Mouse (Mus musculus): ENCODE data around the gene Kif2a. TPM values are rescaled to one million over a fixed set of nuclear protein-coding genes. Genes with fewer than 3 reads are reported as not detected.
"Not testable (repeated sequence)": the region's sequence is repeated elsewhere in the genome, so short reads cannot be mapped to it uniquely, and the experiment has no call there.

Gene Kif2a
- polyA plus RNA-seq, 1 experiment: 21.7 TPM

- Histone ChIP-seq H3K4me3 (ENCODE audit: insufficient read depth, poor library complexity, severe bottlenecking) (no peak overlapping the region), H3K27me3 (ENCODE audit: control insufficient read depth, insufficient read depth, insufficient read length) (no peaks in the 10 kb centered on the region), H3K36me3 (ENCODE audit: control insufficient read depth, insufficient read depth) (peaks cover 22% of the 10 kb centered on the region), H3K79me2 (ENCODE audit: control insufficient read depth, insufficient read depth) (peaks cover 100% of the 10 kb centered on the region), H3ac (ENCODE audit: control insufficient read depth, insufficient read length, low read depth) (no peak overlapping the region), H3K79me3 (ENCODE audit: low read depth) (peaks cover 97% of the 10 kb centered on the region)
- TF ChIP-seq MYOD1 (IDR thresholded peaks at IDR 0.05; ENCODE audit: control insufficient read depth, insufficient read length, low read depth): no peak
- no peak for TF ChIP-seq MYOG (IDR thresholded peaks at IDR 0.05; ENCODE audit: control insufficient read depth, extremely low read depth, insufficient read length)
- TF ChIP-seq CTCF (IDR thresholded peaks at IDR 0.05; ENCODE audit: control insufficient read depth, insufficient read depth, insufficient read length): no peak
- no peak for TF ChIP-seq CEBPB (IDR thresholded peaks at IDR 0.05; ENCODE audit: low read depth)
- no peak for TF ChIP-seq MAX (IDR thresholded peaks at IDR 0.05)
- TF ChIP-seq USF1 (IDR thresholded peaks at IDR 0.05; ENCODE audit: low read depth): no peak
- TF ChIP-seq FOSL1 (IDR thresholded peaks at IDR 0.05; ENCODE audit: insufficient read depth, low read length, poor library complexity, severe bottlenecking): no peak
These were observed 23.9 kb downstream of the Kif2a start for GRCm38 (mm10) chr13:106998026-106998425.

GRCm38 (mm10) chr13:106997557-106997956 is 24.4 kb downstream of the Kif2a start:
- not testable (repeated sequence) for H3K4me3 ChIP-seq (ENCODE audit: insufficient read depth, poor library complexity, severe bottlenecking); H3ac ChIP-seq (ENCODE audit: control insufficient read depth, insufficient read length, low read depth); H3K27me3 ChIP-seq (ENCODE audit: control insufficient read depth, insufficient read depth, insufficient read length)
- Histone ChIP-seq H3K36me3 (ENCODE audit: control insufficient read depth, insufficient read depth) (peaks cover 26% of the 10 kb centered on the region), H3K79me3 (ENCODE audit: low read depth) (peaks cover 94% of the 10 kb centered on the region), H3K79me2 (ENCODE audit: control insufficient read depth, insufficient read depth) (peaks cover 100% of the 10 kb centered on the region)

GRCm38 (mm10) chr13:106996891-106997290 is 25.0 kb downstream of the Kif2a start:
- Histone ChIP-seq H3K27me3 (ENCODE audit: control insufficient read depth, insufficient read depth, insufficient read length) (no peaks in the 10 kb centered on the region), H3ac (ENCODE audit: control insufficient read depth, insufficient read length, low read depth) (no peak overlapping the region), H3K79me2 (ENCODE audit: control insufficient read depth, insufficient read depth) (peaks cover 100% of the 10 kb centered on the region), H3K4me3 (ENCODE audit: insufficient read depth, poor library complexity, severe bottlenecking) (no peak overlapping the region), H3K36me3 (ENCODE audit: control insufficient read depth, insufficient read depth) (peaks cover 33% of the 10 kb centered on the region), H3K79me3 (ENCODE audit: low read depth) (peaks cover 89% of the 10 kb centered on the region)
- TF ChIP-seq USF1 (IDR thresholded peaks at IDR 0.05; ENCODE audit: low read depth) (no peak), CEBPB (IDR thresholded peaks at IDR 0.05; ENCODE audit: low read depth) (no peak), MYOD1 (IDR thresholded peaks at IDR 0.05; ENCODE audit: control insufficient read depth, insufficient read length, low read depth) (no peak)

GRCm38 (mm10) chr13:106961496-106961895 is 60.4 kb downstream of the Kif2a start:
- no peak overlapping the region for H3ac ChIP-seq (ENCODE audit: control insufficient read depth, insufficient read length, low read depth)
- TF ChIP-seq FOSL1 (IDR thresholded peaks at IDR 0.05; ENCODE audit: insufficient read depth, low read length, poor library complexity, severe bottlenecking) (no peak), CEBPB (IDR thresholded peaks at IDR 0.05; ENCODE audit: low read depth) (no peak), MYOG (IDR thresholded peaks at IDR 0.05; ENCODE audit: control insufficient read depth, extremely low read depth, insufficient read length) (no peak), USF1 (IDR thresholded peaks at IDR 0.05; ENCODE audit: low read depth) (no peak), MYOD1 (IDR thresholded peaks at IDR 0.05; ENCODE audit: control insufficient read depth, insufficient read length, low read depth) (no peak), CTCF (IDR thresholded peaks at IDR 0.05; ENCODE audit: control insufficient read depth, insufficient read depth, insufficient read length) (no peak), MAX (IDR thresholded peaks at IDR 0.05) (no peak)
- H3K27me3 ChIP-seq (ENCODE audit: control insufficient read depth, insufficient read depth, insufficient read length): no peaks in the 10 kb centered on the region
- H3K79me2 ChIP-seq (ENCODE audit: control insufficient read depth, insufficient read depth): peaks cover 4% of the 10 kb centered on the region
- peaks cover 80% of the 10 kb centered on the region for H3K36me3 ChIP-seq (ENCODE audit: control insufficient read depth, insufficient read depth)
- no peak overlapping the region for H3K4me3 ChIP-seq (ENCODE audit: insufficient read depth, poor library complexity, severe bottlenecking)
- no peaks in the 10 kb centered on the region for H3K79me3 ChIP-seq (ENCODE audit: low read depth)

GRCm38 (mm10) chr13:106960557-106960956 is 61.4 kb downstream of the Kif2a start:
- Histone ChIP-seq H3ac (ENCODE audit: control insufficient read depth, insufficient read length, low read depth) (no peak overlapping the region), H3K4me3 (ENCODE audit: insufficient read depth, poor library complexity, severe bottlenecking) (no peak overlapping the region), H3K79me2 (ENCODE audit: control insufficient read depth, insufficient read depth) (peaks cover 4% of the 10 kb centered on the region), H3K36me3 (ENCODE audit: control insufficient read depth, insufficient read depth) (peaks cover 83% of the 10 kb centered on the region), H3K79me3 (ENCODE audit: low read depth) (no peaks in the 10 kb centered on the region), H3K27me3 (ENCODE audit: control insufficient read depth, insufficient read depth, insufficient read length) (no peaks in the 10 kb centered on the region)
- no peak for TF ChIP-seq MAX (IDR thresholded peaks at IDR 0.05)
- TF ChIP-seq CTCF (IDR thresholded peaks at IDR 0.05; ENCODE audit: control insufficient read depth, insufficient read depth, insufficient read length): no peak
- TF ChIP-seq MYOD1 (IDR thresholded peaks at IDR 0.05; ENCODE audit: control insufficient read depth, insufficient read length, low read depth): no peak
- no peak for TF ChIP-seq USF1 (IDR thresholded peaks at IDR 0.05; ENCODE audit: low read depth)
- TF ChIP-seq MYOG (IDR thresholded peaks at IDR 0.05; ENCODE audit: control insufficient read depth, extremely low read depth, insufficient read length): no peak
- no peak for TF ChIP-seq FOSL1 (IDR thresholded peaks at IDR 0.05; ENCODE audit: insufficient read depth, low read length, poor library complexity, severe bottlenecking)
- no peak for TF ChIP-seq CEBPB (IDR thresholded peaks at IDR 0.05; ENCODE audit: low read depth)

- no peaks in the 10 kb centered on the region for H3K27me3 ChIP-seq (ENCODE audit: control insufficient read depth, insufficient read depth, insufficient read length)
- peaks cover 4% of the 10 kb centered on the region for H3K79me2 ChIP-seq (ENCODE audit: control insufficient read depth, insufficient read depth)
- H3K36me3 ChIP-seq (ENCODE audit: control insufficient read depth, insufficient read depth): peaks cover 80% of the 10 kb centered on the region
- TF ChIP-seq MAX (IDR thresholded peaks at IDR 0.05) (no peak), USF1 (IDR thresholded peaks at IDR 0.05; ENCODE audit: low read depth) (no peak), FOSL1 (IDR thresholded peaks at IDR 0.05; ENCODE audit: insufficient read depth, low read length, poor library complexity, severe bottlenecking) (no peak), MYOD1 (IDR thresholded peaks at IDR 0.05; ENCODE audit: control insufficient read depth, insufficient read length, low read depth) (no peak), MYOG (IDR thresholded peaks at IDR 0.05; ENCODE audit: control insufficient read depth, extremely low read depth, insufficient read length) (no peak)
- no peak overlapping the region for H3ac ChIP-seq (ENCODE audit: control insufficient read depth, insufficient read length, low read depth)
- H3K4me3 ChIP-seq (ENCODE audit: insufficient read depth, poor library complexity, severe bottlenecking): no peak overlapping the region
- H3K79me3 ChIP-seq (ENCODE audit: low read depth): no peaks in the 10 kb centered on the region
These were observed 63.6 kb downstream of the Kif2a start for GRCm38 (mm10) chr13:106958286-106958685.

Data from C2C12 (cell line).